Mouse (Mus musculus) kidney, embryonic 14.5 days (tissue): ENCODE data around the gene Slc6a6. TPM values are rescaled to one million over a fixed set of nuclear protein-coding genes. Genes with fewer than 3 reads are reported as not detected.

Experiments
- ATAC-seq: fragments of 200-750 bp; cut with Nextera tagmentation; 2 replicates; pipeline ENCODE4 v1.8.0; 2017; ENCODE audit warnings: moderate number of reproducible peaks, mild to moderate bottlenecking, moderate TSS enrichment, moderate library complexity; ENCODE audit not compliant: low FRiP score, low TSS enrichment
- H3K27ac ChIP-seq: fragments of 300-500 bp; sonication (generic); 2 replicates; pipeline ENCODE4 v1.5.1; 2014; ENCODE audit warnings: low read depth, mild to moderate bottlenecking, low read length, moderate library complexity, mixed read lengths
- H3K27me3 ChIP-seq: fragments of 300-500 bp; sonication (generic); 2 replicates; pipeline ENCODE4 v1.6.1; 2014; ENCODE audit warnings: mild to moderate bottlenecking, low read length; ENCODE audit not compliant: control insufficient read depth, insufficient read depth
- H3K36me3 ChIP-seq: fragments of 300-500 bp; sonication (generic); 2 replicates; pipeline ENCODE4 v1.6.1; 2014; ENCODE audit warnings: low read length, mixed read lengths; ENCODE audit not compliant: control insufficient read depth, insufficient read depth
- H3K4me1 ChIP-seq: fragments of 300-500 bp; sonication (generic); 2 replicates; pipeline ENCODE4 v1.6.1; 2014; ENCODE audit warnings: low read length, mixed read lengths; ENCODE audit not compliant: control insufficient read depth, insufficient read depth
- H3K4me2 ChIP-seq: fragments of 300-500 bp; sonication (generic); replicated peaks from 2 replicates; pipeline ENCODE4 v1.6.1; 2014; ENCODE audit warnings: low read depth, mild to moderate bottlenecking, low read length
- H3K4me3 ChIP-seq: fragments of 300-500 bp; sonication (generic); 2 replicates; pipeline ENCODE4 v1.5.1; 2014; ENCODE audit warnings: mild to moderate bottlenecking, low read length
- H3K9ac ChIP-seq: fragments of 300-500 bp; sonication (generic); 2 replicates; pipeline ENCODE4 v1.6.1; 2014; ENCODE audit warnings: low read depth, mild to moderate bottlenecking, low read length, moderate library complexity
- H3K9me3 ChIP-seq: fragments of 300-500 bp; sonication (generic); 2 replicates; pipeline ENCODE4 v1.6.1; 2016; ENCODE audit warnings: low read length; ENCODE audit not compliant: control insufficient read depth
- WGBS: fragments of 180-500 bp; shearing (Covaris S2); extraction: QIAGEN DNeasy Blood & Tissue Kit; methylation state at CpG from one replicate; pipeline ENCODE4 v1.1.7; 2014; 5-methylcytosine and 5-hydroxymethylcytosine counted together
- polyA plus RNA-seq: library from polyadenylated mRNA; unstranded; fragments of >200 nt; fragmentation: Nextera tagmentation; extraction: Ambion mirVana; gene quantifications from 2 replicates; pipeline ENCODE4 v1.2.1, GENCODE M21; 2014

Slc6a6 gene
- polyA plus RNA-seq, 1 experiment from 2014 or later, result 95.1 TPM

DNA sequence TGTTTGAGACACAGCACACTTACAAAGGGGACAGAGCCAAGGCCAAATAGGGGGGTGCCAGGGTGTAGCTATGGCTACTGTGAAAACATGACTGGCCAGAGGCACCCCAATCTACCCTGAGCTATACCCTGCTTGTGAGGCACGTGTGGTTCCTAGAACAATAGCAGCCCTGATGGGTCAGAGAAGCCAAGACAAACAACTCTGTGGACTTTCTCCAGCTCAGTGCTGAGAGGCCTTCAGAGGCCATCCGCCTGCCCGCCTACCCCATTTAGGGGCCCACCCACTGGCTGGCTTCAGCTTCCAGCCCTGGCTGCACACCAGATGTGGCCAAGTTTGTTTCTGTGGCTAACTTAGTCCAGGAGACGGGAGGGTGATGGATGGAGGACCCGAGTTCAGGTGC, 52.6 kb downstream of the Slc6a6 start:
- H3K4me3 ChIP-seq, result no peak overlapping the region
- H3K9ac ChIP-seq, result no peak overlapping the region
- no peaks in the 10 kb centered on the region for H3K9me3 ChIP-seq
- H3K36me3 ChIP-seq, result peaks cover 76% of the 10 kb centered on the region
- 53% methylated on average over 5 of the region's 5 CpGs for WGBS
- H3K27ac ChIP-seq, result no peak overlapping the region; the same call in 1 of the 2 replicates
- no peaks in the 10 kb centered on the region for H3K27me3 ChIP-seq
- H3K4me2 ChIP-seq, result no peak overlapping the region
- H3K4me1 ChIP-seq, result no peaks in the 10 kb centered on the region
- no peak for ATAC-seq

DNA sequence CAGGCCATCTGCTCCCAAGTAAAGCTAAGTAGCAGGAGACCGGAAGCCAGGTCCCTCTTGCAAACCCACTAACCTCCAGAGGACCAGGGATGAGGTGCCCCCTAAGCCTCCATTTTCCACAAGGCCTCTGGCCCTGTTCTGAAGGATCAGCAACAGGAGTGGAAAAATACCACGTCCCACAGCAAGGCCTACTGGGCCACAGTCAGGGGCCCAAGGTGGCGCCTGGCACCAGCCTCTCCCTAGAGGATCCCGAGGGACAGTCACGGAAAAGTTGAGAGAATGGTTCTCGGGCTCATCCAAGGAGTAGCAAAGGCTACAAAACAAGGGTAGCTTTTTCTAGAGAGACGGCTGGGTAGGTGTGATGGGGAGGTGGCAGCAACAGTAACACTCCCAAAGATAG, 53.6 kb downstream of the Slc6a6 start:
- no peak for ATAC-seq
- Histone ChIP-seq H3K36me3 (peaks cover 76% of the 10 kb centered on the region), H3K4me3 (no peak overlapping the region), H3K27ac (no peak overlapping the region), H3K27me3 (no peaks in the 10 kb centered on the region), H3K9ac (no peak overlapping the region), H3K9me3 (no peaks in the 10 kb centered on the region), H3K4me1 (no peaks in the 10 kb centered on the region), H3K4me2 (no peak overlapping the region)
- WGBS, result 88% methylated on average over 7 of the region's 7 CpGs

DNA sequence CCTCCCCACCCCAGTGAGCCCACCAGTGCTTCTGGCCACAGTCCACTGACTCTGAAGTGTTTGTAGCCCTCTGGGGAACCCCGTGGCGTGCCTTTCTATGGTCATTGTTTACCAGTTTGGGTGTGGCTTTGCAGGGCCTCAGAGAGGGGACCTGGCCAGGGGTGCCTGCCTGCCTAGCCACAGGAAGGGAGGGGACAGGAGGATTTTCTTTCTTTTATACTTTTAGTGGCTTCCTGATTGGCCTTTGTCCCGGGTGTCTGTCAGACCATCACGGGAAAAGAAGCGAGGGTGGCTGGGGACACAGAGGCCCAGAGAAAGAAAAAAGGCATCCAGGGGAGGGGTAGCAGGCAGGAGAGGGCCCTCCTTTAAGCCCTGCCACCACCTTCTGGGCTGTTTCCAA, 54.2 kb downstream of the Slc6a6 start:
- no peak overlapping the region for H3K4me2 ChIP-seq
- H3K9ac ChIP-seq, result no peak overlapping the region
- peaks cover 71% of the 10 kb centered on the region for H3K36me3 ChIP-seq
- no peak for ATAC-seq
- H3K27me3 ChIP-seq, result no peaks in the 10 kb centered on the region
- WGBS, result 44% methylated on average over 5 of the region's 5 CpGs
- no peak overlapping the region for H3K4me3 ChIP-seq
- H3K4me1 ChIP-seq, result 0 out of 2 replicates have a peak, but pooled peaks cover under 1% of the 10 kb centered on the region
- H3K9me3 ChIP-seq, result no peaks in the 10 kb centered on the region
- no peak overlapping the region for H3K27ac ChIP-seq

DNA sequence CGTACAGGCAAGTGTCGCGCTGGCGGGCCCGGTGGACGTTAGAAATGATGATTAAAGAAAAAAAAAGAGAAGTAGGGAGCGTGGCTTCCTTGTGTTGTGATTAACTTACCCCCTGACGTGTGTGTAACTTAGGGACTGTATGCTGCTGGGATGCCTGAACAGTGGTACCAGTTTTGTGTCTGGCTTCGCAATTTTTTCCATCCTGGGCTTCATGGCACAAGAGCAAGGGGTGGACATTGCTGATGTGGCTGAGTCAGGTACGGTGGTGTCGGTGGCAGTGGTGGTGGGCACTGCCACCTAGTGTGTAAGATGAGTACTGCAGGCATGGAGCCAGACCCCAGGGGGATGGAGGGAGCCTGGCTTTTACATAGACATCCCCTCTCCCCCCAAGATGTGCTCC, 57.2 kb downstream of the Slc6a6 start:
- Histone ChIP-seq H3K27ac (no peak overlapping the region), H3K4me2 (no peak overlapping the region), H3K9ac (no peak overlapping the region), H3K4me1 (peaks cover 14% of the 10 kb centered on the region; the same call in 1 of the 2 replicates), H3K9me3 (no peaks in the 10 kb centered on the region), H3K27me3 (no peaks in the 10 kb centered on the region), H3K36me3 (peaks cover 69% of the 10 kb centered on the region), H3K4me3 (no peak overlapping the region)
- 66% methylated on average over 11 of the region's 11 CpGs for WGBS
- peak; percentile 28; the same call in 1 of the 2 replicates for ATAC-seq

DNA sequence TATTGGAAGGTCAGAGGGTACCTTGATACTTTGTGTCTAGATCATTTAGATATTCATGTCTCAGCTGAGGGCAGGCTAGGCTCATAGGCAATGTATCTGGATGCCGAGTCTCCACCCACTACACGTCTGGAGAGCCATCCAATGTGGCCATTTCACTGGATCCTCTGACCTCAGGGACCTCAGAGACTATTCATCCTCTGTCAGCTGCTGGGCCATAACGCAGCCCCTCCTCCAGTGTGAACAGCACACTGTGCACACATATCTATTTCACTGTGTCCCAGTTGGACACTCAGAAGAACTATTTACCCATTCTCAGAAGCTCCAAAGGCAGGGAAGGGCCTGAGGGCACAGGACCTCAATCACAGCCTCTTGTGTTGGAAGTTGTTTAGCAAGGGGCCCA, 58.6 kb downstream of the Slc6a6 start:
- Histone ChIP-seq H3K4me3 (no peak overlapping the region), H3K4me2 (no peak overlapping the region), H3K4me1 (peaks cover 14% of the 10 kb centered on the region; the same call in 1 of the 2 replicates), H3K27ac (no peak overlapping the region), H3K27me3 (no peaks in the 10 kb centered on the region), H3K9me3 (no peaks in the 10 kb centered on the region), H3K9ac (no peak overlapping the region), H3K36me3 (peaks cover 66% of the 10 kb centered on the region)
- ATAC-seq, result no peak
- 33% methylated on average over 3 of the region's 3 CpGs for WGBS

DNA sequence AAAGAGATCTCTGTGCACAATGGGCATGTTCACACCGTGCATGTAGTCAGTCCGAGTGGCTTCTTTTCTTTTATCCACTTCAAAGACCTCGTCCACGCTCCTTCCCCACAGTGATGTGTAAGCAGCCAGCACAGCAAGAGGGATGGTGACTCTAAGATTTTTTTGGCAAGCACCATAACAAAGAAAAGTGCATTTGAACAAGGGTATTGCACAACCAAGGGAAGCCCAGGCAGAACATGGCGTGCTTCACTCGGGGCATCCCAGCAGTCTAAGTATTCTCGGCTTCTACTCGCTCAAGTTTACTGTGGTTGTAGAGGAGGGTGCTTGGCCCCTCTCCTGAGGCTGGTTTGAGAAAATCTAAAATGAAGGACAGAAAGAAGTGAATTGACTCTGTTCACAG, 59.1 kb downstream of the Slc6a6 start:
- Histone ChIP-seq H3K9me3 (no peaks in the 10 kb centered on the region), H3K4me2 (no peak overlapping the region), H3K9ac (no peak overlapping the region), H3K4me3 (no peak overlapping the region), H3K4me1 (peaks cover 14% of the 10 kb centered on the region; the same call in 1 of the 2 replicates), H3K27me3 (no peaks in the 10 kb centered on the region), H3K36me3 (peaks cover 66% of the 10 kb centered on the region), H3K27ac (no peak overlapping the region)
- 87% methylated on average over 8 of the region's 8 CpGs for WGBS
- no peak for ATAC-seq

DNA sequence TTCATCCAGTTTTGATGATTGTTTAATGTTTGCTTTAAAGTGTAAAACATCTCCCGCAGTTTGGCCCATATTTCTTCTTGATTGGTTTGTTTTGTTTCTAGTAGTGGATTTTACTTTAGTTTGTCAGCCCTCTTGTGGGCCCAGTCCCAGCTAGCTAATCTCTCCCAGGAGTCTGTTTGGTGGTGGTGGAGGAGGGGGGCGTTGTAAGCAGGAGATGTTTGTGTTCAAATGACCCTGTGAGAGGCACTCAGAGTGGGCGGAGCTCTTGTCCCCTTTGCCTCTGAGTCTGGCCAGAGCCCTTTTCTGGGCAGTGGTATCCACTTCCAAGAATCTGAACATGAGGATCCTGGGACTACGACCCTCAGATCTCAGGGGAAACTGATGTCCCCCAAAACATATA, 60.0 kb downstream of the Slc6a6 start:
- H3K4me1 ChIP-seq, result peaks cover 14% of the 10 kb centered on the region; the same call in 1 of the 2 replicates
- H3K27ac ChIP-seq, result no peak overlapping the region
- H3K4me3 ChIP-seq, result no peak overlapping the region
- H3K27me3 ChIP-seq, result no peaks in the 10 kb centered on the region
- no peak overlapping the region; the same call in 1 of the 2 replicates for H3K9ac ChIP-seq
- H3K4me2 ChIP-seq, result no peak overlapping the region
- H3K36me3 ChIP-seq, result peaks cover 65% of the 10 kb centered on the region
- no peaks in the 10 kb centered on the region for H3K9me3 ChIP-seq
- 0 out of 2 replicates have a peak, but pooled peaks have one; percentile 47 for ATAC-seq
- 44% methylated on average over 4 of the region's 4 CpGs for WGBS

DNA sequence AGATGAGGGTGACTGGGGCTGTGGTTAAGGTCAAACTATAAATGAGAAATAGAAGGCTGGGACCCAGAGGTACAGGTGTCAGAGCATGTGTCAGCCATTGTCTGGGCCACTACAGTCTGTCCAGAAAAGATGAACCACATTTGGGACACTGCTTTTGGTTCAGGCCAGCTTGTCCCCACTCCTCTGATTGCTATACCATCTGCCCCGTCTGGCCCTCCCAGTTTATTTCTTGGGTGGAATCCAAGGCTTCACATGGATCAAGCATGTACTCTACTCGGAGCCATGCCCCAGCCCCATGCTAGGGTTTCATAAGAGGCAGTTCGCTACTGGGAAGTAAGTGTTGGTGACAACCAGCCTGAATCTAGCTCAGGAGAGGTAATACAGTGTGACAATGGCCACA, 61.4 kb downstream of the Slc6a6 start:
- WGBS, result 88% methylated on average over 3 of the region's 3 CpGs
- H3K9me3 ChIP-seq, result no peaks in the 10 kb centered on the region
- H3K36me3 ChIP-seq, result peaks cover 63% of the 10 kb centered on the region
- no peak overlapping the region for H3K9ac ChIP-seq
- H3K4me2 ChIP-seq, result no peak overlapping the region
- no peak for ATAC-seq
- H3K27me3 ChIP-seq, result no peaks in the 10 kb centered on the region
- H3K27ac ChIP-seq, result no peak overlapping the region
- H3K4me1 ChIP-seq, result peaks cover 14% of the 10 kb centered on the region; the same call in 1 of the 2 replicates
- H3K4me3 ChIP-seq, result no peak overlapping the region

DNA sequence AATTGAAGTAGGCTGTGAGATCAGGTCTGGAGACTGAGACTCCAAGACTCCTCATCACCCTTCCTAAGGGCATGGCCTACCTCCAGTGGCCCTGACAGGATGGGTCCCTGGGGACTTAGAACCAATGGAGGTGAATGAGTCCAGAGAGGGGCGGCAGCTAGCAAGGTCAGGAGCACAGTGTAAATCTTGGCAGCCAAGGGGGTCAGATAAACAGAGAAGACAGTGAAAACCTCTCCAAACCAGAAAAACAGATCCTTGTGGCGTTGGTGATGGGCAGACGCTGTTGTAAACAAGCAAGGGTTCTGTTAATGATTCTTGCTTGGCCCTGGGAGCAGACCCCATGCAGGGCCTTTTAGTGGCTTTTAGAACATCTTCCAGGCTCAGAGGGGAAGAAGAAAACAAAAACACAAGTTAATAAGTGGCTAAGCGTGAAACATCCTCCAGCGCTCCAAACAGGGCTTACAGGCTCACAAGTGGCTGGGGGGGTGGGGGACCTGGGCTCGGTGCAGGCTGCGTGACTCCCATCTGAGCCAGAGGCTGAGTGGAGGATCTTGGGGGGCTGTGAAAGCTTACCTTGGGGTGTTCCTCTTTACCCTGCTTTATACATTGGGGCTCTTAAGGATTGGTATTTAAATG, 62.2 kb downstream of the Slc6a6 start:
- peaks cover 14% of the 10 kb centered on the region; the same call in 1 of the 2 replicates for H3K4me1 ChIP-seq
- ATAC-seq, result no peak
- peak overlapping the region; percentile 30; the same call in 1 of the 2 replicates for H3K27ac ChIP-seq
- no peaks in the 10 kb centered on the region for H3K27me3 ChIP-seq
- 59% methylated on average over 7 of the region's 7 CpGs for WGBS
- peaks cover 64% of the 10 kb centered on the region for H3K36me3 ChIP-seq
- no peaks in the 10 kb centered on the region for H3K9me3 ChIP-seq
- H3K4me3 ChIP-seq, result no peak overlapping the region
- no peak overlapping the region for H3K4me2 ChIP-seq
- no peak overlapping the region for H3K9ac ChIP-seq
